Mouse (Mus musculus) bone marrow macrophage, adult 2 months (primary cell): ENCODE data around the gene Zfp341.

Experiments used
- CTCF ChIP-seq: IDR thresholded peaks from 2 replicates; pipeline ENCODE4 v1.5.1; 2012; ENCODE audit warnings: low read depth, mild to moderate bottlenecking, low read length, moderate library complexity
- POLR2A ChIP-seq: IDR thresholded peaks from 2 replicates; pipeline ENCODE4 v1.6.1; 2012; ENCODE audit warnings: mild to moderate bottlenecking, low read depth, low read length, borderline replicate concordance

- TF ChIP-seq CTCF (no peak), POLR2A (no peak)
Observed at GRCm38 (mm10) chr2:154650404-154650803, 37.3 kb downstream of the Zfp341 start.
